Mouse (Mus musculus) liver, embryonic 12.5 days (tissue): ENCODE data around the gene Stum. TPM values are rescaled to one million over a fixed set of nuclear protein-coding genes. Genes with fewer than 3 reads are reported as not detected.

ENCODE experiments used
- ATAC-seq: fragments of 200-750 bp; cut with Nextera tagmentation; 2 replicates; pipeline ENCODE4 v1.8.0; 2017; ENCODE audit warnings: moderate number of reproducible peaks, mild to moderate bottlenecking, moderate library complexity
- H3K27ac ChIP-seq: fragments of 300-500 bp; sonication (generic); 2 replicates; pipeline ENCODE4 v1.5.1; 2016; ENCODE audit warnings: mild to moderate bottlenecking
- H3K27me3 ChIP-seq: fragments of 300-500 bp; sonication (generic); replicated peaks from 2 replicates; pipeline ENCODE4 v1.6.1; 2016; ENCODE audit warnings: mild to moderate bottlenecking, moderate library complexity
- H3K36me3 ChIP-seq: fragments of 300-500 bp; sonication (generic); 2 replicates; pipeline ENCODE4 v1.6.1; 2016; ENCODE audit warnings: mild to moderate bottlenecking, moderate library complexity
- H3K4me1 ChIP-seq: fragments of 300-500 bp; sonication (generic); 2 replicates; pipeline ENCODE4 v1.6.1; 2016
- H3K4me2 ChIP-seq: fragments of 300-500 bp; sonication (generic); 2 replicates; pipeline ENCODE4 v1.6.1; 2016; ENCODE audit warnings: mild to moderate bottlenecking, moderate library complexity
- H3K4me3 ChIP-seq: fragments of 300-500 bp; sonication (generic); 2 replicates; pipeline ENCODE4 v1.5.1; 2016; ENCODE audit warnings: mild to moderate bottlenecking, moderate library complexity
- H3K9ac ChIP-seq: fragments of 300-500 bp; sonication (generic); 2 replicates; pipeline ENCODE4 v1.6.1; 2016; ENCODE audit warnings: mild to moderate bottlenecking, moderate library complexity
- H3K9me3 ChIP-seq: fragments of 300-500 bp; sonication (generic); replicated peaks from 2 replicates; pipeline ENCODE4 v1.6.1; 2016; ENCODE audit warnings: mild to moderate bottlenecking, moderate library complexity
- WGBS: fragments of 180-500 bp; shearing (Covaris S2); methylation state at CpG from one replicate; pipeline ENCODE4 v1.1.7; 2016; ENCODE audit not compliant: insufficient replicate concordance; 5-methylcytosine and 5-hydroxymethylcytosine counted together
- polyA plus RNA-seq: library from polyadenylated mRNA; unstranded; fragments of >200 nt; fragmentation: Nextera tagmentation; extraction: Ambion mirVana; gene quantifications from 2 replicates; pipeline ENCODE4 v1.2.1, GENCODE M21; 2016

Gene Stum
- polyA plus RNA-seq, 1 experiment from 2014 or later = 0.07 TPM

- H3K4me2 ChIP-seq = 0 out of 2 replicates have a peak overlapping the region, but pooled peaks have one; percentile 73
- no peak for ATAC-seq
- no peaks in the 10 kb centered on the region for H3K9me3 ChIP-seq
- H3K27me3 ChIP-seq = no peaks in the 10 kb centered on the region
- H3K9ac ChIP-seq = no peak overlapping the region
- H3K4me1 ChIP-seq = peaks cover 80% of the 10 kb centered on the region
- H3K4me3 ChIP-seq = no peak overlapping the region
- H3K27ac ChIP-seq = peak overlapping the region; percentile 65; the same call in 1 of the 2 replicates
- WGBS = 41% methylated on average over 1 of the region's 1 CpGs
- H3K36me3 ChIP-seq = no peaks in the 10 kb centered on the region
These were observed 94.8 kb downstream of the Stum start for GRCm38 (mm10) chr1:180388481-180388880.

- WGBS = 8% methylated on average over 11 of the region's 11 CpGs
- no peaks in the 10 kb centered on the region for H3K36me3 ChIP-seq
- H3K9ac ChIP-seq = peak overlapping the region; percentile 51
- H3K4me3 ChIP-seq = peak overlapping the region; percentile 59
- H3K4me1 ChIP-seq = peaks cover 74% of the 10 kb centered on the region
- ATAC-seq = no peak
- H3K4me2 ChIP-seq = peak overlapping the region; percentile 73
- H3K27me3 ChIP-seq = no peaks in the 10 kb centered on the region
- H3K9me3 ChIP-seq = no peaks in the 10 kb centered on the region
- H3K27ac ChIP-seq = peak overlapping the region; percentile 65; the same call in 1 of the 2 replicates
These were observed 95.4 kb downstream of the Stum start for GRCm38 (mm10) chr1:180387750-180388480.

- WGBS = 3% methylated on average over 27 of the region's 27 CpGs
- Histone ChIP-seq H3K4me2 (peak overlapping the region; percentile 73), H3K27ac (peak overlapping the region; percentile 80), H3K36me3 (no peaks in the 10 kb centered on the region), H3K4me3 (peak overlapping the region; percentile 59), H3K27me3 (no peaks in the 10 kb centered on the region), H3K9me3 (no peaks in the 10 kb centered on the region), H3K9ac (peak overlapping the region; percentile 71), H3K4me1 (peaks cover 73% of the 10 kb centered on the region)
- peak; percentile 98 for ATAC-seq
These were observed 96.2 kb downstream of the Stum start for GRCm38 (mm10) chr1:180386951-180387749.

- H3K9ac ChIP-seq = no peak overlapping the region
- no peaks in the 10 kb centered on the region for H3K27me3 ChIP-seq
- no peak overlapping the region for H3K27ac ChIP-seq
- H3K36me3 ChIP-seq = no peaks in the 10 kb centered on the region
- no peak overlapping the region for H3K4me3 ChIP-seq
- no peak overlapping the region for H3K4me2 ChIP-seq
- no peak for ATAC-seq
- H3K4me1 ChIP-seq = peaks cover 68% of the 10 kb centered on the region
- no peaks in the 10 kb centered on the region for H3K9me3 ChIP-seq
- WGBS = 81% methylated on average over 6 of the region's 6 CpGs
These were observed 98.0 kb downstream of the Stum start for GRCm38 (mm10) chr1:180385308-180385707.

GRCm38 (mm10) chr1:180384486-180384885, 98.8 kb downstream of the Stum start:
- Histone ChIP-seq H3K27me3 (no peaks in the 10 kb centered on the region), H3K4me3 (no peak overlapping the region), H3K36me3 (no peaks in the 10 kb centered on the region), H3K4me2 (no peak overlapping the region), H3K4me1 (peaks cover 63% of the 10 kb centered on the region), H3K27ac (no peak overlapping the region), H3K9ac (no peak overlapping the region), H3K9me3 (no peaks in the 10 kb centered on the region)
- no peak for ATAC-seq
- 55% methylated on average over 10 of the region's 10 CpGs for WGBS

GRCm38 (mm10) chr1:180383884-180384283, 99.4 kb downstream of the Stum start:
- H3K9me3 ChIP-seq = no peaks in the 10 kb centered on the region
- no peaks in the 10 kb centered on the region for H3K36me3 ChIP-seq
- ATAC-seq = no peak
- no peak overlapping the region for H3K4me2 ChIP-seq
- no peaks in the 10 kb centered on the region for H3K27me3 ChIP-seq
- H3K27ac ChIP-seq = no peak overlapping the region
- no peak overlapping the region for H3K9ac ChIP-seq
- no peak overlapping the region for H3K4me3 ChIP-seq
- whole genome bisulfite sequencing = 85% methylated on average over 8 of the region's 8 CpGs
- peaks cover 63% of the 10 kb centered on the region for H3K4me1 ChIP-seq

Other genes with a start within 250 kb of the Stum start
- 20.9 and 21.3 TPM in 2 replicates for gene Psen2, start 220.1 kb downstream of the Stum start, polyA plus RNA-seq
- 4.0 and 4.3 TPM in 2 replicates for gene Itpkb, start 153.0 kb downstream of the Stum start, polyA plus RNA-seq
- gene Parp1, start 85.4 kb upstream of the Stum start, polyA plus RNA-seq = 111 and 115 TPM in 2 replicates
- 17.5 and 18.9 TPM in 2 replicates for gene Lin9, start 157.6 kb upstream of the Stum start, polyA plus RNA-seq
- 1.0 and 1.1 TPM in 2 replicates for gene Mixl1, start 213.5 kb upstream of the Stum start, polyA plus RNA-seq
- gene Acbd3, start 242.5 kb upstream of the Stum start, polyA plus RNA-seq = 13.9 and 15.6 TPM in 2 replicates